Mouse (Mus musculus) heart, adult 8-10 months (tissue): ENCODE data around the gene Lpcat3. TPM values are rescaled to one million over a fixed set of nuclear protein-coding genes. Genes with fewer than 3 reads are reported as not detected.
A peak's percentile ranks its signal among the peaks of the same experiment; 100 is the strongest.
"Not testable (repeated sequence)": the region's sequence is repeated elsewhere in the genome, so short reads cannot be mapped to it uniquely, and the experiment has no call there.

Source experiments
- DNase-seq: peaks from one replicate; pipeline ENCODE4 v3.0.0; 2022; ENCODE audit warnings: low spot score
- total RNA-seq, 4 experiments: library from RNA; stranded (reverse); gene quantifications; 2 replicates each; pipeline ENCODE4 v1.2.4; 2022

The Lpcat3 gene
- total RNA-seq, 4 experiments from 2014 or later = 38.8 to 39.9 (median 39.1) TPM

DNA sequence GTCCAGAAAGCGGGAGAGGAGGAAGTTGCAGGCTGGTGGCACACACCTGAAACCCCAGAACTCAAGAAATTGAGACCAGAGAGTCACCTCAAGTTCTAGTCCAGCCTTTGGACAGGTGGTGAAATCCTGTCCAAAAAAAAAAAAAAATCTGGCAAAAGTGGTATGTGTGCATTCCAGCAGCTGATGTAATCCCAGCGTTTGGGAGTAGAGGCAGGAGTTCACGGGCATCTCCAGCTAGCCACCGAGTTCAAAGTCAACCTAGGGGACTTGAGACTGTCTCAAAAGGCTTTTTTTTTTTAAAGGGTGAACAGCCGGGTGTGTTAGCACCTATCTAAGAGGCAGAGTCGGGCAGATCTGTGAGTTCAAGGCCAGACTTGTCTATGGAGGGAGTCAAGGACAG, 13.3 kb downstream of the Lpcat3 start:
- no peak for DNase-seq

DNA sequence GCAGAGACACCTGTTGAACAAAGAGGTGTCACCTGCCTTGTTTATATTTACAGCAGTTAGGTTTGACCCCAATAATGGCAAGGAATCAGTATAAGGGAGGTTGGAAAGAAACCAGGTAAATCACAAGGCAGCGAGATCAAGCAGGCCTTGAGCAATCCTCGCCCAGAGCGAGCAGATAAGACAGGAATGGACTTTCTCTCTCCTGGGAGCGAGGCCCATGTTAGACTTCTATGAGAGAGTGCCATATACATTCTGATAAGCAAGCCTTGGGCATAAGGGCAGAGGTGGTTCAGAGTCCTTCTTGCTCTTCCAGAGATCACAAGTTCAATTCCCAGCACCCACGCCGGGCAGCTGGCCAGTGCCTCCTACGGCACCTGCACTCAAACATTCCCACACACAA, 15.9 kb downstream of the Lpcat3 start:
- no peak for DNase-seq

DNA sequence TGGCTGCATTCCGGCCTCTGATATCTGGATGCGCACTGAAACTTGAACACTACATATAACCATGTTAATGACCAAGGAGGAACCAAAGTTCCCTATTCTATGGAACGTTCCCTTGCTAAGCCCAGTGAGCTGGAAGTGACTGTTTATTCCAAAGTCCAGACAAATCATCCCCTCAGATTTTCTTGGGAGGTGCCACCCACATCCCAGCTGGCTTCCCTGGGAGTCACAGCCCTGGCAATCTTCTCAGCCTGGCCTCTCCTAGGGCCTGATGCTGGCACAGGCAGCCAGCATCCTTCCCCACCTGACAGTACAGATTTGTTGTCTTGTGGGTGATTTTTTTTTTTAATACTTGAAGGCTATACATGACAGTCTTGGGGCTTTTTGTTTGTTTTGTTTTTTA, 16.7 kb downstream of the Lpcat3 start:
- DNase-seq = no peak

DNA sequence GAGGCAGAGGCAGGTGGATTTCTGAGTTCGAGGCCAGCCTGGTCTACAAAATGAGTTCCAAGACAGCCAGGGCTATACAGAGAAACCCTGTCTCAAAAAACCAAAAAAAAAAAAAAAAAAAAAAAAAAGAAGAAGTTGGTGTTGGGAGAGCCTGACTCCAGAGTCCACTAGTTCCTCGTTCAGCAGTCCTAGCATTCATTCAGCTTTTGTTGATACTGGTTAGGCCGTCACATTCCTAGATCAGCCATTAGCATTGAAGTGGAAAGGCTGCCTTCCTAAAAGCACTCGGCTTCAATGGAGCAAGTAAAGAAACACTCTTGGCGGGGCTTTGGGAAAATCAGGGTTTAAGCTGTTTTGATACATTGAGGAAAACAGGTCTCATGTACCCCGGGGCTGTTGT, 19.5 kb downstream of the Lpcat3 start:
- not testable (repeated sequence) for DNase-seq

DNA sequence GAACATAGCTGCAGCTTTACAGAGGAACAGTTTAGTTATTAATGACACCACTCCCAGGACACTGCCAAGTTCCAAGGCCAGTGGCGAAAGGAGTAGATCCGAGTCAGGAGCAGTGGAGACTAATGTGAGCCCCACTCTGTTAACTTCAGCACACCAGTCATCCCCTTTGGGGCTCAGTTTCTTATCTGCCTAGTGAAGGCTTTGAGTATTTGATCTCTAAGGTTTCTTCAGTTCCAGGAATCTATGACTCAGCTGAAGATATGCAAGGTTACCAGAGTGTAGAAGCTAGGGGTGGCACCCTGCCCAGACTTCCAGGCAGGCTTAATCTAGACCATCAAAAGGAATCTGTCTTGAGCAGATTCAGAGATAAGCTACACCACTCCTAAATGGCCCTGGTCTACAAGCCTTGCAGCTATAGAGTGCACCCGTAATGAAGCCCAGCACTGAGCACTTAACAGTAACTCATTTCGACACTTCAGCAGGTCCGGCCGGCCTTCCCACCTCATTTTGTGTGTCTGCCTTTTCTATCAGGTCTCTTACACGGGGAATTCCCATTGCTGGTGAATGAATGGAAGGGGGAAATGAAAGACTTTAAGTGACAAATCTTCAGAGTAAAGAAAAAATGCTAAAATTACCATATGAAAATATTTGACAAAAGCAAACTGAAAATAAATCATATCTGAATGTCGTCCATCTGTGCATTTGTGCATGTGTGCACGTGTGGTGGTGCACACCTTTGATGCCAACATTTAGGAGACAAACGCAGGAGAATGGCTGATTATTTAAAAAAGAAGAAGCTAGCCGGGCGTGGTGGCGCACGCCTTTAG, 21.0 kb downstream of the Lpcat3 start:
- no peak for DNase-seq

DNA sequence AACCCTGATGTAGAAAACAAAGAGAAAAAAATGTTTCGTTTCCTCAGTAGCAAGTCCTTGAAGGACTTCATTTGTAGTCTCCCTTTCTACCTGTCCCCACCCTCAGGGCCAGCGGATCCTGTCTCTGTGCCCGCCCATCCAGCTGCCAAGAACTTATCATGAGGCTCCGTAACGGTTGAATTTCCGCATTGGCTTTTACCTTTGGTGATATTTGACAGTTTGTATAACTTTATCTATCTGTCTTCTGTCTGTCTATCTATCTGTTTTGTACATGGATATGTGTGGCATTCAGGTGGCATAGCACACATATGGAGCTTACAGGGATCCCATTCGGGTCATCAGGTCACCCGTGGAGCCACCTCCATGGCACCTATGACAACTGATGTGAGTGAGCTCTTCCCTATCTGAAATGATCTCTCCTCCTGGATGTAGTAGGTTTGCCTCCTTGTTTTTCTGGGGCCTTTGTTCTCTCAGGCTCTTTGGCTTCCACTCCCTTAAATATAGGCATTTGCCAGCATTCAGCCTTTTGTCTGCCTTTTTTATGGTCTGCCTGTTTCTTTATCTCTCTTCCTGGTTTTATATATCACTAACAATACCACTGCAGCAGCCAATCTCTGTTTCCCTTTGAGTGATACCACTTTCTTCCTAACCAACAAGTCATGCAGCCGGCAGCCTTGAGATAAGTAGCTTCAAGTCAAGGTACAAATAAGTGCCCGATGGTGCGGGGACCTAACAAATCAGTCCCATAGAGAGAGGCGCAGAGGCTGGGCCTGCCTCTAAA, 23.0 kb downstream of the Lpcat3 start:
- no peak for DNase-seq

DNA sequence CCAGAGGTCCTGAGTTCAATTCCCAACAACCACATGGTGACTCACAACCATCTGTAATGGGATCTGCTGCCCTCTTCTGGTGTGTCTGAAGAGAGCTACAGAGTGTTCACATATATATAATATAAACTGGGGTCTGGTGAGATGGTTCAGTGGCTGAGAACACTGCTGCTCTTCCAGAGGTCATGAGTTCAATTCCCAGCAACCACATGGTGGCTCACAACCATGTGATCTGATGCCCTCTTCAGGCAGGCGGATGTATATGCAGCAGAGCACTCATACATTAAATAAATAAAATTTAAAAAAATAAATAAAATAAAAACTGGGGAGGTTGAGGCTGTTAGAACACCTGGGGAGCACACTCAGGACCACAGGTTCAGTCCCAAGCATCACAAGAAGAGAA, 23.8 kb downstream of the Lpcat3 start:
- not testable (repeated sequence) for DNase-seq

DNA sequence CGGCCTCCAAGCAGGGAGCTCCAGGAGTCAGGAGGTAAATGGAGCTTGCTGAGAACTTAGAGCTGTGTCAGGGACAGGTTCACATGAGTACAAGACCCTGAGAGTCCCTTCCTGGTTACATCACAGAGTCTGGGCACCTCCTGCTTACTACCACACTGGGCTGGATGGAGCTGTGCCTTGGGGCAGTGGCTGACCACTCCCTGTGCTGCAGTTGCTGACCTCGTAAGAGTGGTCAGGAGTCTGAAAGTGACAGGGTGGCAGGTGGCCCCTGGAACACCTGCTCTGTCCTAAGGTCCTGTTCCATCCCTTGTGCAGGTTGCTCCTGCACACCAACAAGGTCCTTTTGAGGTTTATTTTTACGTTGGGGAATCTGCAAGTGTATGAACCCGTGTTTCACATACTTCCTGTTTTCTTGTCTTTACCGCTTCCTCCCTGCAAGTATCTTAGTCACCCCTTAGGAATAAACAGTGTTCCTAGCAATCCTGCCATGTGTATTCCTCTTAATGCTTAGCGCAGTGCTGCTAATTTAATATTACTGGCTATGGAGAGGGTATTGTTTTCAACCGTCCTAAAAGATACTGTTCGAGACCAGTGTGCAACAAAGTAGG, 25.4 kb downstream of the Lpcat3 start:
- DNase-seq = no peak

DNA sequence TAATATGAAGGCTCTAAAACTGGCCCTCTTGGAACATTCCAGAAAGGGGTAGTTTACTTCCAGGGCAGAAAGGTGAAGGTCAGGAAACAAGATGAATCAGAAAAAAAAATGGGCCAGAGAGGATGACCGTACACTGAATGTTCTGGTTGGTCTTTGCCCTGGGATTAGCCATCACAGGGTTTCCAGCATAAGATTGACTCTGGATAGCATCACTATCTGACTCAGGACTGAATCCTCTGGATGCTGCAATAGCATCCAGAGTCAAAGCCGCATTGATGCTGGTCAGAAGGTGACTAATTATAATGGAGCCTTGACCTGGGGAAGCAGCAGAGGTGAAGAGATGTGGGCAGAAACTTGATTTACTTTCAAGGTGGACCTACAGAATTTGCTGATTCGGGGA, 26.2 kb downstream of the Lpcat3 start:
- DNase-seq = no peak

DNA sequence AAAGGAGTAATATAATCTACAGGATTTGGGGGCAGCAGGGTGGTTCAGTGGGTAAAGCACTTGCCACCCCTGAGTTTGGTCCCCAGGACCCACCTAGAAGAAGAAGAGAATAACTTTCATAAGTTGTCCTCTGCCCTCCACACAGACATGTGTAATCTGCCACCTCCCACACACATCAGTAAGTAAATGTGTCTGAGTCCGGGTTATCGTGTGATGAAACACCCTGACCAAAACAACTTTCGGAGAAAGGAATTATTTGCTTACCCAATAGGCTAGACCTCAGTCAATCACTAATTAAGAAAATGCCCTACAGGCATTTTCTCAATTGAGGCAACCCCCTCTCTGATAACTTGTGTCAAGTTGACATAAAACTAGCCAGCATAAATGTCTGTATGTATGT, 27.7 kb downstream of the Lpcat3 start:
- DNase-seq = no peak

DNA sequence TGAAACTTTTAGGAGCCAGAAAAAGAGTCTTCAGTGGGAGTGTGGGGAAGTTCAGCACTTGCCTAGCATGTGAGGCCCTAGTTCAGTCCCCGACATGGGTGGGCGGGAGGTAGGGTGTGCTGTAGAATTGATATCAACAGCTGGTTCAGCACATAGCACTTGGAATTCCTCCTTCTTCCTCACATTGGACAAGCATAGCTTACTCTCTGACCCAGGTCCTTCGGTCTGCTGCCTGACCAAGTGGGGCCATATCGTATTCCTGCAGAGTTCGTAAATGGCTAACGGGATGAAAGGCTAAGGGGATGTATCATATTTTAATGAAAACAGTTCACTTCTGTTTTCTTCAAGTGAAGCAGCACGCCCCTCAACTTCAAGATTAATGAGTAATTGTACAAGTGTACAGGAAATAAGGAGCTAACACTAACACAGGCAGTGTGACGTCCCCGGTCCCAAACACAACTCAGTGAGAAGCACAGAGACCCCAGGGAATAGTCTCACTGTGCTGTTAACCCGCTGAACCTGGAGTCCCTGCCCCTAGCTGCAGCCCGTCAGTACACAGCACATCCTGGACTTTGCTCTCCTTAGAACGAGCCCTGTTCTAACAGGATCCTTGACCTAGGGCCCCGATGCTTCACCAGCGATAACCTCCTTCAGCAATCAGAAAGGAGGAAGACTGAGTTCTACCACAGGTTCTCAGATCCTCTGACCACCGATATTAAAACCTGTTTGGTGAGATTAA, 30.6 kb downstream of the Lpcat3 start:
- DNase-seq = no peak

DNA sequence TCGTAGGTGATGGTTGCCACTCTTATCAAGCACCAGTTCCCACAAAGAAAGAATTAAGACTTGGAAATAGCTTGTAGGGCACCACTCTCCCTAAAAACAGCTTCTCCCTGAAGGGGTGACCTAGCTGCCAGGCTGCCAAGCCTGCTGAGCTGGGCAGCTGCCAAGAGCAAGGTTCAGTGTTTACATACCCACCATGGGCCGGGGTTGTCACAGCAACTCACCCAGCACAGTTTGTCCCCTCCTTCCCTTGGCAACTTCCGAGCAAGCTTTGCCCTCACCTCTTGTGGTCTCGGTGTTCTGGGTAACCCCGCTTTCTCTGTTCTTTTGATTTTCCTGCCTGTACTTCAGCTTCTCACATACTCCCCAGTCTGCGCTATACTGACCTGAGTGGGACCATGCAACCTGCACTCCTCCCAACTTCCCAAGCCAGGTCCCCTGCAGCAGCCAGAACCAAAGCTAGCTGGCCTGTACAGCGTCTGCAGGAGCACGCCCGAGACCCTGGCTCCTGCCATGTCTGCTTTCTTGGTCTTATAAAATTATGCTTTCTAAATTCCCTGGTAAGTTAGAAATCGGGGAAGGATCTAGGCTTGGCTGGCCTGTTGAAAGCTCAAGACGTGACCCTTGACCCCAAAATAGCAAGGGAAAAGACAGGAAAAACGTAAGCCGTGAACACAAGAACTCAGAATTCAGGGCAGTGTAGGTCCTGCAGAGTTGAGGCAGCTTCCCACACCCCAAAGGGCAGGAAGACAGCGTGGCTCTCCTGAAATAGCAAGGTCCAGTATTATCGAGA, 31.5 kb downstream of the Lpcat3 start:
- DNase-seq = peak; percentile 62

DNA sequence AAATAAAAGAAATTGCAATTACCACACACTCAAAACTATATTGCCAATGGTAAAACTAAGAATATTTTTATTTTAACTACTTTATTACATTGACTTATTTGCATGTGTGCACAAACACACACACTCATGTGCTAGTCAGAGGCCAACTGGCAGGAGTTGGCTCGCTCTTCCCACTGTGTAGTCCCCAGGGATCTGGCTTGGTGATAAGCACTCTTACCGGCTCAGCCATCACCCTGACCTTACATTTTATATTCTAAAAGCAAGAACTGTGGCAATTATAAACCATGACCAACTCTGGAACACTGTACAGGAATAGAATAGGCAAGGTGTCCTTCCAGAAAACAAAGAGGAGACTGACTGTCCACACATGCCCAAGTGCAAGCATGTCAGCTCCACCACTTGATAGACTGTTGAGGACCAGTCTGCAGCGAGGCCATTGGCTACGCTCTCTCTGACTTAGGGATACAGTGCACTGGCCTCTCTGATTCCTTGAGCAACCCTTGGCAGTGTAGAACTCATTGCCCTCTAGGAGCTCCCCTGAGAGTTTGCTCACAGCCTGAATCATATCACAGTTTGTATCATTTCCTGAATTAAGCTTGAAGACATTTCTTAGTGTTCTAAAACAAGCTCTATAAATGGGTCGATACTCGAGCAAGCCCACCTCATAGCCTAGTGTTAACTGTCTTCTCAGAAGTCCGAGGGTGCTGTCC, 33.8 kb downstream of the Lpcat3 start:
- no peak for DNase-seq

DNA sequence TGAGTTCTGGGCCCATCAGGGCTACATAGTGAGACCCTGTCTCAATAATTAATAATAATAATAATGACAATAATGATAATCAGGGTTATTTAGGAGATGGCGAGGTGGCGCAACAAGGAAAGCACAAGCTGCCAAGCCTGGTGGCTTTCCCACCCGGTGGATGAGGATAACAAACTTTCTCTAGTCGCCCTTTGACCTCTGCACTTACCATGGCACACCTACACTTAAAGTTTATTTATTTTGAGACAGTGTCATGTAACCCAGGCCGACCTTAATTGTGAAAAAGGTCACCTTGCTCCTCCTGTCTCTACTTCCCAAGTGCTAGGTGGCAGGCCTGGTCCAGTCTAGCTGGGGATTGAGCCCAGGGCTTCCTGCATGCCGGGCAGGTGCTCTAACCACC, 35.9 kb downstream of the Lpcat3 start:
- no peak for DNase-seq

DNA sequence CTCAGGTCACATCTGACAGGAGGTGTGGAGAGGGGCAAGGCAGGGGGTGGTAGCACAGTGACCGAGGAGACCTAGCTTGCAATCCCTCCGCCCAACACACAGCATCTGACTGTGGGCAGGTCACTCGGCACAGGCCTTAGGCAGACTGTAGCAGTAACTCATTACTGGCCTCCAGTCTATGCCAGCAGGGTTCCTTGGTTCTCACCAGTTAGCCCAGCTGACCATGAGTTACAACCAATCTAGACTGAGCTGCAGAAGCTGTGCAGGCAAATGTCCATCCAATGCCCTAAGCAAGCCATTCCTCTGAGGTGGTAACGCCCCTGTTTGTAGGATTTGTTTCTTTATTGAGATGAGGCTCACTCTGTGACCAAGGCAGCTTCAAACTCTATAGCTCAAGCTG, 36.5 kb downstream of the Lpcat3 start:
- no peak for DNase-seq

DNA sequence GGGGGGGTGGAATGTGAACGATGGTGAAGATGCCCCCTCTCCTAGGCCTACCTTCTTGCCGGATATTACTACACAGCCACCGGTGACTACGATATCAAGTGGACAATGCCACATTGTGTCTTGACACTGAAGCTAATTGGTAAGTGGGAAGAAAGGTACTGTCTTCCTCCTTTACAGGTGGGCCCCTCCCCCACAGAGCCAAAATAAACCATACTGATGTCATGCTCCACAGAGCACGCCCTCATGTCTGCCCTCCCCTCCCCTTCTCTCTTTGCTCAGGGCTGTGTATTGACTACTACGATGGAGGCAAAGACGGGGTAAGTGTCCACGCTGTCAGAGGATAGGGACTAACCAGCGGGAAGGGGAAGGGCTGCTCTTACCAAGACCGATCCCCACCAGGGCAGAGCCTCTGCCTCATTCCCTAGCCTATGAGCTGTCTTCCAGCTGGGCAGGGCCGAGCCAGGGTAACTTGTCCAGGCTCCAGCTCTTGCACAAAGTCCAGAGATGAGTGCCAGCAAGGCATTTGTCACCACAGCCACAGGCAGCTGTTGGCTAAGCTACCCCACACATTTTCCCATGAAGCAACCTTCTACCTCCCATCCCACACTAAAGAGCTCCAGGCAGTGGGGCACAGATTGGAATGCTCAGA, 37.3 kb downstream of the Lpcat3 start:
- peak; percentile 56 for DNase-seq

DNA sequence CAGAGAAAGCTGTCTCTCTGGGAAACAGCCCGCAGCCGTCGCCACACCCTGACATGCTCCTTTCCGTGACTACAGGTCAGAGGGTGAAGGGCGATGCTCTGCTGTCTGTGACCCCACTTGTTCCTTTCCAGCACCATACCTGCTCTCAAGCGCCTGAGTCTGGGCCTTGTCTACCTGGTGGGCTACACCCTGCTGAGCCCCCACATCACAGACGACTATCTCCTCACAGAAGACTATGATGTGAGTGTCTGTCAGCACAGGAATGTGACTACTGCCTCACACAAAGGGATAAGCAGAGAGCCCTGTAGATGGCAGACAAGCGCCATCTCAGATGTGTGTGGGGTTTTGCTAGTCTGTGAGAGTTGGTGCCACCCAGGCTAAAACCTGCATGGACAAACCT, 38.5 kb downstream of the Lpcat3 start:
- no peak for DNase-seq

DNA sequence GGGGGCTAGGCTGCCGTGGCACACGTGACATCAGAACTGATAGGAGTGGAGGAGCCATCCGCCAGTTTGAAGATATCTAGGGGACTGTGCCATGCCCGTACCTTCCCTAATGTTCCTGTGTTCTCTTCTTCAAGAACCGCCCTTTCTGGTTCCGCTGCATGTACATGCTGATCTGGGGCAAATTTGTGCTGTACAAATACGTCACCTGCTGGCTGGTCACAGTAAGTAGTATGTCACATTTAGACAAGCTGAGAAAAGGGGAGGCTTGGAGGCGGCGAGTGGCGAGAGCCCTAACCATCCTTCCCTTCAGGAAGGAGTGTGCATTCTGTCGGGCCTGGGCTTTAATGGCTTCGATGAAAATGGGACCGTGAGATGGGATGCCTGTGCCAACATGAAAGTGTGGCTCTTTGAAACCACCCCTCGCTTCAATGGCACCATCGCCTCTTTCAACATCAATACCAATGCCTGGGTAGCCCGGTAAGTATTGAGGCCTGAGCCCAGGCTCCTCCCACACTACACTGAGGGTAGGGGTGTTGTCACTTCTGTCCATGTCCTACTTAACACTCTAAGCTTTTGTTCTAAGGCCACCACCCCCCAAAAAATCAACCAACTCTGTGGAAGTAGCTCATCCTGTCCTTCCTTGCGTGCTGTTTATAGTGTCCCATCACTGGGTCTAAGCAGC, 39.4 kb downstream of the Lpcat3 start:
- no peak for DNase-seq

DNA sequence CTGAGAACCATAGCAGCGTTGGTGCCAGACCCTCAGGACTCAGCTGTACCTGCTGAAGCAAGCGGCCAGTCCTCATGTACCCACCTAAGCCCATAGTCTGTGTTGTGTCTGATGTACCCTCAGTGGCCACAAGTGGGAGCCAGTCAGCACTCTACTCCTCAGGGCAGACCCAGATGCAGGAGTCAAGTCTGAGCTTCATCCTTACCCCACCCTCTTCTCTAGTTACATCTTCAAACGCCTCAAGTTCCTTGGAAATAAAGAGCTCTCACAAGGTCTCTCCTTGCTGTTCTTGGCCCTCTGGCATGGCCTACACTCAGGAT, 39.9 kb downstream of the Lpcat3 start:
- peak; percentile 62 for DNase-seq

DNA sequence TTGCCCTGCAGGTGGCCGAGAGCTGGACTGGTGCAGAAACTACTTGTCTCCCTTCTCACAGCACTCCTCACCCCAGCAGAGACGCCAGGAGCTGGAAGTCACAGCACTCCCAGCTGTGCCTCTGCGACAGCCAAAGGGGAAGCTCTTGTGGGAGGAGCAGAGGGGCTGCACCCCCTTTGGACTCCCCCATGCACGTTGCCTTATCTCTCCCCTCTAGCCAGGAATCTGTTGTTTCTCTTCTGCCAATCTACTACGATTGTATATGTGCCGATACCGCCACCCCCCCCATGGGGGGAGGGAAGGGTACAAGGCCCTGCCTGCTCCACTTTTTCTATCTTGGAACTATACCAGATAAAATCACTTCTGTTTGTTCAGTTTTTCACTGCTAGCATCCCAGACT, 41.0 kb downstream of the Lpcat3 start:
- DNase-seq = no peak
